Mouse (Mus musculus): ENCODE measurements around the gene Ttll1. TPM values are rescaled to one million over a fixed set of nuclear protein-coding genes. Genes with fewer than 3 reads are reported as not detected.
"Not testable (repeated sequence)": the region's sequence is repeated elsewhere in the genome, so short reads cannot be mapped to it uniquely, and the experiment has no call there.

The Ttll1 gene
- total RNA-seq, 1 experiment from 2014 or later, result 6.4 TPM

DNA sequence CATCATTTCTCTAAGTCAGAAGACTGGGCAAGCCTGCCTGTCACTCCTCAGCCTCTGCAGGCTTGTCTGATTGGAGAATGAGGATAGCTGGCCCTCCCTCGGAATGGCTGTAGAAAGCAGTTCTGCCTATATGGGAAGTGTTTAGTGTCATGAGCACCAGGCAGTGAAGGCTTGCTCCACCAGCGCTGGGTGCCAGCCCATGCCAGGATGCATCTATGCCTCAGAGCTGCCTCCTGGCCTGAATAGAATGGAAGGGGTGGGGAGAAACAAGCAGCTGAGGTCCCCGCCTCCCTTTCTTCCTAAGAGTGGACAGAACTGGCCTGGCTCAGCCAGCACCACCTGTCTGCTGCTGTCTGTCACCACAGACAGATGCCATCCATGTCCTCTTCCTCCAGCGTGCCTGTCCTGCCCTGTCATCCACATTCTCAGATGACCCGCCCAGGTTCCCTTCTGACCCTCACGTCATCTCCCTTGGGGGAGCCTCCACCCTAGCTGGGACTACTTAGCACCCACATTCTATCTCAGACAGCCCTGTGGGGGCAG lies 41.3 kb downstream of the Ttll1 start:
- no peak for ATAC-seq (replicated peaks in 1 of 2; ENCODE audit: insufficient read depth in 1 of 2, low FRiP score in 2 of 2, low TSS enrichment in 1 of 2, low read depth in 1 of 2, poor library complexity in 2 of 2, severe bottlenecking in 2 of 2)

GRCm38 (mm10) chr15:83467232-83467966 lies 43.3 kb downstream of the Ttll1 start:
- ATAC-seq (replicated peaks in 1 of 2; ENCODE audit: insufficient read depth in 1 of 2, low FRiP score in 2 of 2, low TSS enrichment in 1 of 2, low read depth in 1 of 2, poor library complexity in 2 of 2, severe bottlenecking in 2 of 2), result no peak

GRCm38 (mm10) chr15:83466331-83466730 lies 44.4 kb downstream of the Ttll1 start:
- no peak for ATAC-seq (replicated peaks in 1 of 2; ENCODE audit: insufficient read depth in 1 of 2, low FRiP score in 2 of 2, low TSS enrichment in 1 of 2, low read depth in 1 of 2, poor library complexity in 2 of 2, severe bottlenecking in 2 of 2)

DNA sequence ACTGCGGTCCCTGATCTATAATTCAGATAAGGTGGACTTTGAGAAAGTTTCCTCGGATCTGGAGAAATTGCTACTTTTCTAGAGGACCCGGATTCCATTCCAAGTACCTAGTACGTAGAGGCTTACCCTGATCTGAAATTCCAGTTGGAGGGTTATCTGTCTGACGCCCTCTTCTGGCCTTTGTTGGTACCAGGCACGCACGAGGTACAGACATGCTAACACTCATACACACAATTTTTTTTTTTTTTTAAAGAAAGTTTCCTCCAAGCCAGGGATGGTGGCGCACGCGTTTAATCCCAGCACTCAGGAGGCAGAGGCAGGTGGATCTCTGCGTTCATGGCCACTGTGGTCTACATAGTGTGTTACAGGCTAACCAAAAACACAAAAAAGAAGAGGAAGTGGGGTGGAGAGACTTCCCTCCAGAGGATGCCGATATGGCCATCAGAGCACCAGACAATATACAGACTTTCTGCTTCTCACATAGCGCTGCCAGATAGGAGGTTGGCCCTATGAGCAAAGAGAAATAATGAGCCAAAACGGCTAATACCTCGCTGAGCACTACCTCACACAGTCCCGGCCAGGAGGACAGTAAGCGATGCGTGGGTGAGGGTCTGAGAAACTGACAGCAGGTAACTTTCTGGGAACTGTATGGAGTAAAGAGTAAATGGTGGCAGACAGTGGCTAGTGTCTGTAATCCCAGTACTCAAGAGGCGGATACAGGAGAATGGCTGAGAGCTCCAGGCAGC lies 45.6 kb downstream of the Ttll1 start:
- peak; percentile 19 to 25; a peak in 1 of 4 replicates for ATAC-seq (replicated peaks in 1 of 2; ENCODE audit: insufficient read depth in 1 of 2, low FRiP score in 2 of 2, low TSS enrichment in 1 of 2, low read depth in 1 of 2, poor library complexity in 2 of 2, severe bottlenecking in 2 of 2)

- peak; percentile 95 to 96 for ATAC-seq (replicated peaks in 1 of 2; ENCODE audit: insufficient read depth in 1 of 2, low FRiP score in 2 of 2, low TSS enrichment in 1 of 2, low read depth in 1 of 2, poor library complexity in 2 of 2, severe bottlenecking in 2 of 2)
Observed at GRCm38 (mm10) chr15:83464083-83464904, 46.4 kb downstream of the Ttll1 start, which contains the start of gene Pacsin2. Gene Pacsin2, minus strand, starts transcription at chr15:83464606.

DNA sequence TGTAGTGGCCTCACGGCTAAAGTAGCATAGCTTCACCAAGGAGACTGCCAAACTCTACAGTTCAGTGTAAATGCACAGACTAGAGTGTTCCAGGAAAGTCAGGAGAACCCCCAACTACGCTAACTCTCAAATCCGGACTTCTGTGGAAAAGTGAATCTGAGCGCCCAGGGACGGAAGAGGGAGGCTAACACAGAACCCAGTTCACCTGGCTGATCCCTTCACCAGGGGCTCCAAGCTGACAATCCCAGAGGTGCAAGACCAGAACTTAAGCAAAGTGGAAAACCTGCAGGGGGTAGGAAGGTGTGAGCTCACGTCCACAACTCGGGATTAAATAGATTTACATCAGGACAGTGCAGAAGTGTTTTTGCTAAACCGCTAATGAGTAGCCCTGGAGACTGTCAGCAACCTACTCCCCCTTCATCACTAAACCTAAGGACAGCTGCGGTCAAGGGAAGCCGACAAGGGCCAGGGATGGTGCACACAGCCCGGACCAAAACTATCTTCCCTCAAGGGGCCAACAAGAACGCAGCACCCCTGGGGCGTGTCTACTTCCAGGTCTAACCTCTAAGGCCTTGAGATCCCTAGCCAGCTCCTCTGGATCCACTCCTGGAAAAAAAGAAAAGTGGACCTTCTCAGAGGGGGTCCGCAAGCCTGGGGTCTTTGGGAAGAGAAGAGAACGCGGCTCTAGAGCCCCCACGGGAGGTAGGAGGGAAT lies 47.2 kb downstream of the Ttll1 start:
- no peak for ATAC-seq (replicated peaks in 1 of 2; ENCODE audit: insufficient read depth in 1 of 2, low FRiP score in 2 of 2, low TSS enrichment in 1 of 2, low read depth in 1 of 2, poor library complexity in 2 of 2, severe bottlenecking in 2 of 2)

GRCm38 (mm10) chr15:83462349-83462748 lies 48.3 kb downstream of the Ttll1 start:
- ATAC-seq (replicated peaks in 1 of 2; ENCODE audit: insufficient read depth in 1 of 2, low FRiP score in 2 of 2, low TSS enrichment in 1 of 2, low read depth in 1 of 2, poor library complexity in 2 of 2, severe bottlenecking in 2 of 2), result not testable (repeated sequence)

DNA sequence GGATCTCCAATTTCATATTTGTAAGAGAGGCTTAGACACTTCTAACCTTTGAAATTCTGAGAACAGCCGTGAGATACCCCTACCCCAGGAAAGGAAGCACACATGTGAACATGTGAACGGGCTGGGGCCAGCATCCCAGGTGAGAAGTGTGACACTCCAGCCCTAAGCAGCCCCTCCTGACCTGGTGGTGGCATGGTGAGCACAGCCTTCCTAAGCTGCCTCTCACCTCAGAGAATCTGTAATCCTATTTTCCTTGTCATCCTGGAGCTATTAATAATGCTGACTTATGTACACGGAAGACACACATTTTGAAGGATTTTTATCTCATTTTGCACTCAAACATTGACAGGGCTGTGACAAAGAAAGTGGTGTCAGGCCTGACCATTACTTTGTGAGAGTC lies 49.8 kb downstream of the Ttll1 start:
- no peak for ATAC-seq (replicated peaks in 1 of 2; ENCODE audit: insufficient read depth in 1 of 2, low FRiP score in 2 of 2, low TSS enrichment in 1 of 2, low read depth in 1 of 2, poor library complexity in 2 of 2, severe bottlenecking in 2 of 2)

GRCm38 (mm10) chr15:83457541-83457940 lies 53.2 kb downstream of the Ttll1 start:
- no peak for ATAC-seq (replicated peaks in 1 of 2; ENCODE audit: insufficient read depth in 1 of 2, low FRiP score in 2 of 2, low TSS enrichment in 1 of 2, low read depth in 1 of 2, poor library complexity in 2 of 2, severe bottlenecking in 2 of 2)

DNA sequence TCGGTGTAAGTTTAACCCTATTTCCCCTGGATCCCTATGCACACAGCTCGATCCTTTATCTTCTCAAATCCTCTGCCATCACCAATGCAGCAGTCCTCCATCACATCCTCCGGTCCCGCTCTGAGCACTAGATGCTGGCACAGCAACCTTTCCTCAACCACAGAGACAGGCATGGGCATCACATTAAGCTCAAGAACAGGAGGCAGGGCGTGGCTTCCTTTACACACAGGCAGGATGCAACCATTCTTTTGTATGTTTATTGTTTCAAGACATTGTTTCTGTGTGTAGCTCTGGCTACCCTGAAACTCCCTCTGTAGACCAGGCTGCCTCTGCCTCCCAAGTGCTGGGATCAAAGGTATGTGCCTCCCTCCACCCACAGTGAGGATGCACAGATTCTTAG lies 55.1 kb downstream of the Ttll1 start:
- ATAC-seq (replicated peaks in 1 of 2; ENCODE audit: insufficient read depth in 1 of 2, low FRiP score in 2 of 2, low TSS enrichment in 1 of 2, low read depth in 1 of 2, poor library complexity in 2 of 2, severe bottlenecking in 2 of 2), result no peak

- ATAC-seq (replicated peaks in 1 of 2; ENCODE audit: insufficient read depth in 1 of 2, low FRiP score in 2 of 2, low TSS enrichment in 1 of 2, low read depth in 1 of 2, poor library complexity in 2 of 2, severe bottlenecking in 2 of 2), result no peak
Observed at GRCm38 (mm10) chr15:83455034-83455433, 55.7 kb downstream of the Ttll1 start.

- no peak for ATAC-seq (replicated peaks in 1 of 2; ENCODE audit: insufficient read depth in 1 of 2, low FRiP score in 2 of 2, low TSS enrichment in 1 of 2, low read depth in 1 of 2, poor library complexity in 2 of 2, severe bottlenecking in 2 of 2)
Observed at GRCm38 (mm10) chr15:83454419-83454818, 56.3 kb downstream of the Ttll1 start.

DNA sequence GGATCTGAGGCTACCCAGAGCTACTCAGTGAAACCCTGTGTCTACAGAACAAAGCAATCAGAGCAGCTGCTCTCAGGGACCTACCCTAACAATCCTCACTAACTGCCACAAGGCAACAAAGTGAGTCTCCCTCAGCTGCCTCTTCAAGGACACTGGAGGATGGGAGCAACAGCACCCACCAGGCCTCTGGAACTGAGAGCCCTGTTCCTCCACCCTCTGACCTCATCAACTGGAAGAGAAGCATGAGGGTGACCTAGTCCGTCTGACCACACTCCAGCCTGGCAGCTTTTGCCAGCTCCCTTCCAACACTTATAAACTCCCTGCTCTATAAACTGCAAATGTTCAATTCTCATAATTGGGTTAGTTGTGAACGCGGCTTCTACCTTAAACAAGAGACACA lies 56.8 kb downstream of the Ttll1 start:
- ATAC-seq (replicated peaks in 1 of 2; ENCODE audit: insufficient read depth in 1 of 2, low FRiP score in 2 of 2, low TSS enrichment in 1 of 2, low read depth in 1 of 2, poor library complexity in 2 of 2, severe bottlenecking in 2 of 2), result no peak

DNA sequence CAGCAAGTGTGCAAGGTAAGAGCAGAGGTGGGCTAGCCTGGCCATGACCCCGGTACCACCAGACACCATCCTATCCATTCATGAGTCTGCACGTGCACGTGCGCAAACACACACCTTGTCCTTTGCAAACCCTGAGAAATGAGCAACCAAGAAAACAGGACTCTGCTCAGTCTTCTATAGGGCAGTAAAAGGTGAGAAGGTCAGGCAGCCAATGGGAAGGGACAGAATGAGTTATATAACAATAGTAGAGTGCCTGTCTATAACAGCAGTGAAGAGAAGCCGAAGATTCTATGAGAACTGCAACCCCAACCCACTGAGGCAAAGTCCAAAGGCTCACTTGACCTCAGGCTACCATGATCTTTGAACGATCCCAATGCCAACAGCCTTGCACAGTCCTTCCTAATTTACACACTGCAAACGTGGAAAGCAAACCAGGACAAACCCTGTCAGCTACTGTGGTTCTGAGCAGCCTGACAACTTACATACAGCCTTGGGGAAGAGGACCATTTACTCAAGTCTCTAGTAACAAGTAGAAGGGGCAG lies 58.4 kb downstream of the Ttll1 start:
- ATAC-seq (replicated peaks in 1 of 2; ENCODE audit: insufficient read depth in 1 of 2, low FRiP score in 2 of 2, low TSS enrichment in 1 of 2, low read depth in 1 of 2, poor library complexity in 2 of 2, severe bottlenecking in 2 of 2), result no peak; a peak in 1 of 4 replicates

GRCm38 (mm10) chr15:83451621-83452210 lies 59.0 kb downstream of the Ttll1 start:
- ATAC-seq (replicated peaks in 1 of 2; ENCODE audit: insufficient read depth in 1 of 2, low FRiP score in 2 of 2, low TSS enrichment in 1 of 2, low read depth in 1 of 2, poor library complexity in 2 of 2, severe bottlenecking in 2 of 2), result peak; percentile 71 to 72

DNA sequence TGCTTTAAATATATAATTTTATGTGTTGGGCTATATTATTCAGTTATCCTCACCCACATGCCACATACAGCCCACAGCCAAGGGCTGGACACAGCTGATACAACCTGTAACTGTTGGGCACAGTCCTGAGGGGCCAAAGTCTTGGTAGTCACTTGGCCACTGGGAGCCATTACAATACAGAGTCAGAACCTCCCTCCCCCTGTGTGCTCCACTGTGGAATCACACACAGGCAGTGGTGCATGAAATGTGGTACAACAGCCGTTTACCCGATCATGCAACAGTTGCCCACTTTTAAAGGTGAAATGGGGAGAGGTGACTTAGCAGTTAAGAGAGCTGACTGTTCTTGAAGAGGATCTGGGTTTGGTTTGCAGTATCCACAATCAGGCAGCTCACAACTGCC lies 60.7 kb downstream of the Ttll1 start:
- ATAC-seq (replicated peaks in 1 of 2; ENCODE audit: insufficient read depth in 1 of 2, low FRiP score in 2 of 2, low TSS enrichment in 1 of 2, low read depth in 1 of 2, poor library complexity in 2 of 2, severe bottlenecking in 2 of 2), result no peak
